ENCODE assay signal across 13 mouse cellular contexts in genomic region chr2:129133006-129133805, GRCm38 (mm10). TPM values are rescaled to one million over a fixed set of nuclear protein-coding genes. Genes with fewer than 3 reads are reported as not detected.
DNase-seq lines count a peak whose midpoint lies in the region; ATAC-seq lines count a peak whose summit lies in the region.
"Had no signal": no experiment of that assay in that cellular context is flagged by ENCODE, and none has a peak within 500 bp of the region (broad histone marks: within the 10 kb centered on the region; RNA-seq: fewer than 3 reads in every experiment).

No protein-coding gene starts in this region.

- H3K4me1 ChIP-seq in forebrain, embryonic 14.5 days (ENCODE audit: control insufficient read depth, insufficient read depth, low read length): peaks cover 8% of the 10 kb centered on the region; the same call in 1 of the 2 replicates

- H3K4me2 ChIP-seq in forebrain, embryonic 14.5 days (ENCODE audit: low read length): no peak overlapping the region
- H3K4me2 ChIP-seq: midbrain, embryonic 12.5 days had no signal

- intact Hi-C loops in heart, postnatal 25 days (cut with DNase I): loop anchor here (5.0 kb wide), 1 partner anchor 124 kb away; no protein-coding TSS in a partner anchor

- peaks cover 6% of the 10 kb centered on the region; the same call in 1 of the 2 replicates for H3K9me3 ChIP-seq in forebrain, embryonic 14.5 days (replicated peaks; ENCODE audit: control insufficient read depth, low read length)

- no peaks in the 10 kb centered on the region for H3K27me3 ChIP-seq in forebrain, embryonic 14.5 days (replicated peaks; ENCODE audit: control insufficient read depth, insufficient read depth, low read length)
- H3K27me3 ChIP-seq: midbrain, embryonic 12.5 days had no signal

- 96% methylated on average over 14 of the region's 14 CpGs for WGBS in forebrain, embryonic 14.5 days

- peaks cover 13% of the 10 kb centered on the region for H3K36me3 ChIP-seq in forebrain, embryonic 14.5 days (ENCODE audit: control insufficient read depth, insufficient read depth, low read length)

- H3K4me3 ChIP-seq in forebrain, embryonic 14.5 days (ENCODE audit: low read depth, low read length): no peak overlapping the region
- H3K4me3 ChIP-seq: forebrain, embryonic 10.5 days; midbrain, embryonic 12.5 days had no signal

- peak; percentile 10 for DNase-seq in heart, postnatal 4 days
- DNase-seq in heart, postnatal 25 days (ENCODE audit: low spot score): no peak
- DNase-seq in MN1 (ENCODE audit: low spot score) (peak; percentile 52), liver (no peak)
- DNase-seq in cerebellum, adult 9-10 months: peak; percentile 67
- DNase-seq in left cerebral cortex, adult 9 months (ENCODE audit: low spot score in 2 of 2): peak; percentile 79 to 85
- no peak for DNase-seq in lung, postnatal 10 days
- no peak for DNase-seq in forebrain, embryonic 14.5 days (ENCODE audit: low spot score)
- DNase-seq: kidney, adult 9 months had no signal

- no peak overlapping the region for H3K9ac ChIP-seq in forebrain, embryonic 14.5 days (ENCODE audit: low read length)
- H3K9ac ChIP-seq: liver, embryonic 14.5 days; midbrain, embryonic 12.5 days had no signal

- no peak for ATAC-seq in forebrain, embryonic 14.5 days
- ATAC-seq: CD4-positive, CD25-positive, alpha-beta regulatory T cell, adult 4 months had no signal

- no peak overlapping the region for H3K27ac ChIP-seq in forebrain, embryonic 14.5 days (ENCODE audit: low read depth, low read length)
- H3K27ac ChIP-seq: forebrain, embryonic 10.5 days; liver, embryonic 14.5 days; midbrain, embryonic 12.5 days had no signal

RNA-seq across cellular contexts. Expression of gene Chchd5, which starts 3.7 kb away (rescaled TPM):
- 10 to 100 TPM in 1 of 2 experiments, 1 to 10 TPM in 1; 9.6 to 10.6 TPM for total RNA-seq in heart, postnatal 4 days (2021)
- 10 to 100 TPM; 10.0 to 10.1 TPM for total RNA-seq in heart, postnatal 25 days (2021)
- polyA plus RNA-seq in forebrain, embryonic 14.5 days (2014; fragmentation: Nextera tagmentation; extraction: Ambion mirVana): 22.7 and 30.7 TPM in 2 replicates

RNA-seq across cellular contexts. Expression of gene Polr1b, which starts 32.4 kb away (rescaled TPM):
- 10 to 100 TPM; 14.3 to 15.5 TPM for total RNA-seq in heart, postnatal 4 days (2021)
- 10 to 100 TPM; 10.3 to 11.3 TPM for total RNA-seq in heart, postnatal 25 days (2021)
- polyA plus RNA-seq in forebrain, embryonic 14.5 days (2014; fragmentation: Nextera tagmentation; extraction: Ambion mirVana): 5.9 and 8.0 TPM in 2 replicates

Comparison
In these comparisons a context has a peak if more than half of its experiments do, and no peak if none do; other contexts are left out.
1. DNase-seq: peak in heart, postnatal 4 days (single experiment), MN1 (single experiment), cerebellum, adult 9-10 months (single experiment) and left cerebral cortex, adult 9 months (2 of 2); none in heart, postnatal 25 days (single experiment), lung, postnatal 10 days (single experiment), forebrain, embryonic 14.5 days (single experiment) and liver (single experiment).